Mouse (Mus musculus): ENCODE results near the gene Pex5. TPM values are rescaled to one million over a fixed set of nuclear protein-coding genes. Genes with fewer than 3 reads are reported as not detected.

Gene Pex5
- polyA plus RNA-seq, 1 experiment from 2014 or later, result 67.2 TPM

GRCm38 (mm10) chr6:124446459-124446858 is 31.6 kb upstream of the Pex5 start:
- no peaks in the 10 kb centered on the region for H3K9me3 ChIP-seq (replicated peaks)
- ATAC-seq, result no peak
- H3K4me3 ChIP-seq, result no peak overlapping the region
- WGBS, result 98% methylated on average over 9 of the region's 9 CpGs
- H3K4me1 ChIP-seq, result no peaks in the 10 kb centered on the region
- no peak overlapping the region for H3K4me2 ChIP-seq
- H3K27me3 ChIP-seq, result no peaks in the 10 kb centered on the region
- H3K36me3 ChIP-seq (ENCODE audit: poor library complexity, severe bottlenecking), result peaks cover 14% of the 10 kb centered on the region; the same call in 1 of the 2 replicates
- no peak overlapping the region for H3K9ac ChIP-seq
- no peak overlapping the region for H3K27ac ChIP-seq

GRCm38 (mm10) chr6:124446024-124446423 is 31.2 kb upstream of the Pex5 start:
- Histone ChIP-seq H3K36me3 (ENCODE audit: poor library complexity, severe bottlenecking) (peaks cover 14% of the 10 kb centered on the region; the same call in 1 of the 2 replicates), H3K4me1 (no peaks in the 10 kb centered on the region), H3K9ac (no peak overlapping the region), H3K4me3 (no peak overlapping the region), H3K4me2 (no peak overlapping the region), H3K9me3 (replicated peaks) (no peaks in the 10 kb centered on the region), H3K27me3 (no peaks in the 10 kb centered on the region), H3K27ac (no peak overlapping the region)
- ATAC-seq, result no peak
- 97% methylated on average over 2 of the region's 2 CpGs for WGBS

- WGBS, result 90% methylated on average over 2 of the region's 2 CpGs
- H3K4me3 ChIP-seq, result no peak overlapping the region
- peaks cover 12% of the 10 kb centered on the region; the same call in 1 of the 2 replicates for H3K36me3 ChIP-seq (ENCODE audit: poor library complexity, severe bottlenecking)
- no peak for ATAC-seq
- no peak overlapping the region for H3K9ac ChIP-seq
- no peak overlapping the region for H3K27ac ChIP-seq
- H3K27me3 ChIP-seq, result no peaks in the 10 kb centered on the region
- no peaks in the 10 kb centered on the region for H3K4me1 ChIP-seq
- no peaks in the 10 kb centered on the region for H3K9me3 ChIP-seq (replicated peaks)
- no peak overlapping the region for H3K4me2 ChIP-seq
These were observed 28.5 kb upstream of the Pex5 start for GRCm38 (mm10) chr6:124443338-124443737.

- H3K4me3 ChIP-seq, result no peak overlapping the region
- H3K4me2 ChIP-seq, result no peak overlapping the region
- ATAC-seq, result no peak
- H3K27ac ChIP-seq, result no peak overlapping the region
- H3K4me1 ChIP-seq, result peaks cover 4% of the 10 kb centered on the region; the same call in 1 of the 2 replicates
- WGBS, result 68% methylated on average over 7 of the region's 7 CpGs
- H3K27me3 ChIP-seq, result no peaks in the 10 kb centered on the region
- peaks cover 30% of the 10 kb centered on the region; the same call in 1 of the 2 replicates for H3K36me3 ChIP-seq (ENCODE audit: poor library complexity, severe bottlenecking)
- H3K9me3 ChIP-seq (replicated peaks), result no peaks in the 10 kb centered on the region
- H3K9ac ChIP-seq, result no peak overlapping the region
These were observed 21.4 kb upstream of the Pex5 start for GRCm38 (mm10) chr6:124436245-124436644.

- H3K4me2 ChIP-seq, result no peak overlapping the region
- H3K9me3 ChIP-seq (replicated peaks), result no peaks in the 10 kb centered on the region
- H3K36me3 ChIP-seq (ENCODE audit: poor library complexity, severe bottlenecking), result peaks cover 34% of the 10 kb centered on the region; the same call in 1 of the 2 replicates
- no peak overlapping the region for H3K27ac ChIP-seq
- 81% methylated on average over 5 of the region's 5 CpGs for WGBS
- no peak for ATAC-seq
- peaks cover 10% of the 10 kb centered on the region for H3K4me1 ChIP-seq
- no peak overlapping the region for H3K4me3 ChIP-seq
- H3K27me3 ChIP-seq, result no peaks in the 10 kb centered on the region
- no peak overlapping the region for H3K9ac ChIP-seq
These were observed 20.3 kb upstream of the Pex5 start for GRCm38 (mm10) chr6:124435173-124435572.

- H3K9me3 ChIP-seq (replicated peaks), result no peaks in the 10 kb centered on the region
- 94% methylated on average over 8 of the region's 8 CpGs for WGBS
- H3K36me3 ChIP-seq (ENCODE audit: poor library complexity, severe bottlenecking), result peaks cover 30% of the 10 kb centered on the region; the same call in 1 of the 2 replicates
- H3K27ac ChIP-seq, result no peak overlapping the region
- ATAC-seq, result no peak
- H3K4me3 ChIP-seq, result no peak overlapping the region
- H3K4me1 ChIP-seq, result peaks cover 10% of the 10 kb centered on the region
- no peak overlapping the region for H3K9ac ChIP-seq
- no peaks in the 10 kb centered on the region for H3K27me3 ChIP-seq
- no peak overlapping the region for H3K4me2 ChIP-seq
These were observed 18.9 kb upstream of the Pex5 start for GRCm38 (mm10) chr6:124433688-124434324.

GRCm38 (mm10) chr6:124430784-124431495 is 16.1 kb upstream of the Pex5 start:
- Histone ChIP-seq H3K27ac (no peak overlapping the region), H3K27me3 (no peaks in the 10 kb centered on the region), H3K4me3 (no peak overlapping the region), H3K4me2 (no peak overlapping the region), H3K4me1 (peaks cover 10% of the 10 kb centered on the region), H3K36me3 (ENCODE audit: poor library complexity, severe bottlenecking) (peaks cover 13% of the 10 kb centered on the region; the same call in 1 of the 2 replicates), H3K9ac (no peak overlapping the region), H3K9me3 (replicated peaks) (no peaks in the 10 kb centered on the region)
- 48% methylated on average over 8 of the region's 8 CpGs for WGBS
- 0 out of 2 replicates have a peak, but pooled peaks have one; percentile 16 for ATAC-seq

GRCm38 (mm10) chr6:124430379-124430778 is 15.5 kb upstream of the Pex5 start:
- no peaks in the 10 kb centered on the region for H3K9me3 ChIP-seq (replicated peaks)
- peaks cover 13% of the 10 kb centered on the region; the same call in 1 of the 2 replicates for H3K36me3 ChIP-seq (ENCODE audit: poor library complexity, severe bottlenecking)
- no peak overlapping the region for H3K4me2 ChIP-seq
- no peak for ATAC-seq
- no peak overlapping the region for H3K4me3 ChIP-seq
- H3K27ac ChIP-seq, result no peak overlapping the region
- WGBS, result 66% methylated on average over 3 of the region's 3 CpGs
- peaks cover 10% of the 10 kb centered on the region for H3K4me1 ChIP-seq
- H3K27me3 ChIP-seq, result no peaks in the 10 kb centered on the region
- no peak overlapping the region for H3K9ac ChIP-seq

GRCm38 (mm10) chr6:124427791-124428576 is 13.1 kb upstream of the Pex5 start:
- WGBS, result 50% methylated on average over 5 of the region's 6 CpGs
- Histone ChIP-seq H3K9me3 (replicated peaks) (no peaks in the 10 kb centered on the region), H3K4me1 (peaks cover 10% of the 10 kb centered on the region), H3K27ac (peak overlapping the region; percentile 19; the same call in 1 of the 2 replicates), H3K36me3 (ENCODE audit: poor library complexity, severe bottlenecking) (peaks cover 6% of the 10 kb centered on the region; the same call in 1 of the 2 replicates), H3K9ac (no peak overlapping the region), H3K27me3 (no peaks in the 10 kb centered on the region), H3K4me3 (no peak overlapping the region), H3K4me2 (no peak overlapping the region)
- ATAC-seq, result peak; percentile 22; the same call in 1 of the 2 replicates

GRCm38 (mm10) chr6:124427289-124427688 is 12.4 kb upstream of the Pex5 start:
- Histone ChIP-seq H3K9ac (no peak overlapping the region), H3K4me3 (no peak overlapping the region), H3K4me1 (peaks cover 10% of the 10 kb centered on the region), H3K9me3 (replicated peaks) (no peaks in the 10 kb centered on the region), H3K27ac (no peak overlapping the region), H3K4me2 (no peak overlapping the region), H3K27me3 (no peaks in the 10 kb centered on the region), H3K36me3 (ENCODE audit: poor library complexity, severe bottlenecking) (peaks cover 6% of the 10 kb centered on the region; the same call in 1 of the 2 replicates)
- ATAC-seq, result no peak
- WGBS, result 84% methylated on average over 7 of the region's 7 CpGs

- no peaks in the 10 kb centered on the region for H3K27me3 ChIP-seq
- H3K4me1 ChIP-seq, result peaks cover 9% of the 10 kb centered on the region
- peaks cover 6% of the 10 kb centered on the region; the same call in 1 of the 2 replicates for H3K36me3 ChIP-seq (ENCODE audit: poor library complexity, severe bottlenecking)
- H3K9me3 ChIP-seq (replicated peaks), result no peaks in the 10 kb centered on the region
- no peak overlapping the region for H3K4me3 ChIP-seq
- no peak overlapping the region for H3K27ac ChIP-seq
- WGBS, result 82% methylated on average over 3 of the region's 3 CpGs
- H3K4me2 ChIP-seq, result no peak overlapping the region
- H3K9ac ChIP-seq, result no peak overlapping the region
- ATAC-seq, result no peak
These were observed 11.7 kb upstream of the Pex5 start for GRCm38 (mm10) chr6:124426604-124427003.

GRCm38 (mm10) chr6:124425523-124425922 is 10.7 kb upstream of the Pex5 start:
- Histone ChIP-seq H3K9me3 (replicated peaks) (no peaks in the 10 kb centered on the region), H3K4me2 (no peak overlapping the region), H3K36me3 (ENCODE audit: poor library complexity, severe bottlenecking) (no peaks in the 10 kb centered on the region), H3K4me1 (no peaks in the 10 kb centered on the region), H3K4me3 (no peak overlapping the region), H3K9ac (no peak overlapping the region), H3K27ac (no peak overlapping the region), H3K27me3 (no peaks in the 10 kb centered on the region)
- 78% methylated on average over 6 of the region's 6 CpGs for WGBS
- ATAC-seq, result no peak
